Mouse (Mus musculus) testis, adult 2 months (tissue): Measurements from ENCODE around the gene Gm8369.

Experiments
- CTCF ChIP-seq: fragments of 200-500 bp; IDR thresholded peaks from 2 replicates; pipeline ENCODE4 v1.5.1; 2012; ENCODE audit warnings: low read depth, mild to moderate bottlenecking, inconsistent platforms, low read length, moderate library complexity; ENCODE audit not compliant: control insufficient read depth, insufficient read depth, insufficient replicate concordance
- POLR2A ChIP-seq: fragments of 200-500 bp; IDR thresholded peaks from 2 replicates; pipeline ENCODE4 v1.6.1; 2012; ENCODE audit warnings: low read depth, mild to moderate bottlenecking, inconsistent platforms, low read length, moderate library complexity; ENCODE audit not compliant: control insufficient read depth

- TF ChIP-seq CTCF, result no peak
- TF ChIP-seq POLR2A, result no peak
Observed at GRCm38 (mm10) chr19:11547911-11548310, 62.2 kb downstream of the Gm8369 start.
